Mouse (Mus musculus): ENCODE results near the gene Tmem72. TPM values are rescaled to one million over a fixed set of nuclear protein-coding genes. Genes with fewer than 3 reads are reported as not detected.

Tmem72 gene
- total and polyA plus RNA-seq, 3 experiments, result 0.11 to 0.30 TPM; not detected in 1

DNA sequence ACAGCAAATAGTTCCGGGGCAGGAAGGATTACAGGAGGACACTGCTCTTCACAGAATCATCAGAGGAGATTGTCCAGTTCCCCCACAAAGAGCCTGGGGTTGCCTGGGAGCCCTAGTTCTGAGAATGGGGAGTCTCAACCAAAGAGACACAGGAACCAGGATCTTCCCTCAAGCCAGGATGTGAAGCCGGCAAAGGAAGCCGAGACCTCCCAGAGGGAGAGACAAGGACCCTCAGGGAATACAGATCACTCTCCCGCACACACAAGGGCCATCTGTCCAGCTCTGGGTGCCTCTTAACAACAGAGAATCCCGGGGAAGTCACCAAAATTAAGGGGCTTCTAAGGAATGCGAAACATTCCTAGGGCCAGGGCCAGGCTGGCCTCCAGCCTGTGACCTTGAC lies 39.4 kb downstream of the Tmem72 start:
- H3K4me1 ChIP-seq (ENCODE audit: insufficient read depth, low read depth, low read length), result no peaks in the 10 kb centered on the region

DNA sequence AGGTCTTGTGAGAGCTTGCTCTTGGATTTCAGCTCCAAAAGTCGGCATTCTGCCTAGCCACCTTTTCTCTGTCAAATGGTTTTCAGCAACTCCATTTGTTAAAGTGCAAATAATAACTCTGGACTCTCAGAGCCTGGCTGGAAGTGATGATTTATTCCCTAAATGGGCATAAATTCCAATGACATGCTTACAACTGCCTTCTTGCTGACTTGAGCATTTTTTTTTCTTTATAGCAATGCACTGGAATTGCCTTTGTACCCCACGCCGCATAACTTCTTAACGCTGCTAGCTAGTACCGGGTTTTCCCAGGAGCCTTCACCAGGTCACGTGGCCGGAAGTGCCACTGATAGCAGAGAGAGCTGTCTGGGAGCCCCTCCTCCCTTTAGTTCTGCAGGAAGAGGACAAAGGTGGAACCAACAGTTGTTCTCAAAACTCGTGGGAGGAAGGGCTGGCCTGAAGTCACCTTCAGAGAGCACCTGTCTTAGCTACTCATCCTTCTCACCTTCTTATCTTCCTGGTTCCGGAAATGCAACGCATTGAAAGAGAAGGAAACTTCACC lies 40.3 kb downstream of the Tmem72 start:
- no peak for ATAC-seq (ENCODE audit: extremely low read depth, insufficient number of reproducible peaks, low FRiP score, poor library complexity, severe bottlenecking)
- TF ChIP-seq POLR2AphosphoS5 (IDR thresholded peaks at IDR 0.05; ENCODE audit: insufficient replicate concordance, low read depth, low read length), result no peak
- no peak for TF ChIP-seq CTCF (IDR thresholded peaks at IDR 0.05; ENCODE audit: low read depth, low read length)
- no peak for TF ChIP-seq TAL1 (conservative IDR thresholded peaks at IDR 0.05; ENCODE audit: low read depth, low read length)
- no peak for TF ChIP-seq GATA2 (IDR thresholded peaks at IDR 0.05; ENCODE audit: borderline replicate concordance, low read depth, low read length)
- no peak for TF ChIP-seq GATA1 (IDR thresholded peaks at IDR 0.05; ENCODE audit: borderline replicate concordance, low read length)
- no peak for DNase-seq (ENCODE audit: low spot score)
- Histone ChIP-seq H3K36me3 (replicated peaks) (no peaks in the 10 kb centered on the region), H3K4me3 (ENCODE audit: low read depth, low read length) (no peak overlapping the region), H3K27me3 (ENCODE audit: insufficient read depth, low read length) (no peaks in the 10 kb centered on the region), H3K9me3 (replicated peaks) (peaks cover 85% of the 10 kb centered on the region), H3K4me1 (ENCODE audit: insufficient read depth, low read depth, low read length) (no peaks in the 10 kb centered on the region)

More for the DNA sequence above, 39.4 kb downstream of the Tmem72 start:
- H3K27me3 ChIP-seq (ENCODE audit: insufficient read depth, low read length), result no peaks in the 10 kb centered on the region
- H3K4me3 ChIP-seq (ENCODE audit: low read depth, low read length), result no peak overlapping the region
- TF ChIP-seq POLR2AphosphoS5 (IDR thresholded peaks at IDR 0.05; ENCODE audit: insufficient replicate concordance, low read depth, low read length) (no peak), CTCF (IDR thresholded peaks at IDR 0.05; ENCODE audit: low read depth, low read length) (no peak), TAL1 (conservative IDR thresholded peaks at IDR 0.05; ENCODE audit: low read depth, low read length) (no peak), GATA2 (IDR thresholded peaks at IDR 0.05; ENCODE audit: borderline replicate concordance, low read depth, low read length) (no peak), GATA1 (IDR thresholded peaks at IDR 0.05; ENCODE audit: borderline replicate concordance, low read length) (no peak)
- DNase-seq (ENCODE audit: low spot score) (no peak), ATAC-seq (ENCODE audit: extremely low read depth, insufficient number of reproducible peaks, low FRiP score, poor library complexity, severe bottlenecking) (no peak)
- H3K9me3 ChIP-seq (replicated peaks), result peaks cover 80% of the 10 kb centered on the region
- H3K36me3 ChIP-seq (replicated peaks), result no peaks in the 10 kb centered on the region

DNA sequence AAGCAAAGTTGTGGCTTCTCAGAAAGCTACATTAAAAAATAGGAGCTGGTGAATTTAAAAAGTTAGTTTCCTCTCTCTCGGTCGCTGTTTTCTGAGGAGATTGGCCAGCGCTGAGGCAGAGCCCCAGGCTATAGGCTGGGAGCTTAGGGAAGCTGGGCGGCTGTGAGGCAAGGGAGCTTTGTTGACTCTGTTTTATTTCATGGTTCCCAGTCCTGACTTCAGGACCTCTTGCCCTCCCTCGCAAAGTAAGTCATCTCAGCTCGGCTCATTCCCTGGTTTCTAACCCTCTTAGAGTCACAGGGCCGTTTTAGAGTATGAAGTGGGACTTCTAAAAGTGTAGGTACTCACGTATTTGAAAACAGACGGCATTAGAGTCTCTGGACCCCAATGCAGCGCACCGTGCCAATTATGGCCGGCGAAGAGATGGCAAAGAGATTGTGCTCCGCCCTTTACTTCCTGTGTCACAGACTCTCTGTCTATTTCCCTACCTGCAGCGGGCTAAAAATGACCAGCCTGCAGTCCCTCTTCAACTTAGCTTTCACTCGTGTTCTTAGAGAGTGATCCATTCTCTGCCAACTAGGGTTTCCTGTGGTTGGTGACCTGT lies 42.3 kb downstream of the Tmem72 start:
- no peak for ATAC-seq (ENCODE audit: extremely low read depth, insufficient number of reproducible peaks, low FRiP score, poor library complexity, severe bottlenecking)
- TF ChIP-seq POLR2AphosphoS5 (IDR thresholded peaks at IDR 0.05; ENCODE audit: insufficient replicate concordance, low read depth, low read length), result no peak
- TF ChIP-seq TAL1 (conservative IDR thresholded peaks at IDR 0.05; ENCODE audit: low read depth, low read length), result no peak
- TF ChIP-seq CTCF (IDR thresholded peaks at IDR 0.05; ENCODE audit: low read depth, low read length), result no peak
- TF ChIP-seq GATA2 (IDR thresholded peaks at IDR 0.05; ENCODE audit: borderline replicate concordance, low read depth, low read length), result no peak
- no peak for TF ChIP-seq GATA1 (IDR thresholded peaks at IDR 0.05; ENCODE audit: borderline replicate concordance, low read length)
- no peak overlapping the region for H3K4me3 ChIP-seq (ENCODE audit: low read depth, low read length)
- DNase-seq (ENCODE audit: low spot score), result no peak
- no peaks in the 10 kb centered on the region for H3K27me3 ChIP-seq (ENCODE audit: insufficient read depth, low read length)
- no peaks in the 10 kb centered on the region for H3K36me3 ChIP-seq (replicated peaks)
- H3K4me1 ChIP-seq (ENCODE audit: insufficient read depth, low read depth, low read length), result no peaks in the 10 kb centered on the region
- peaks cover 85% of the 10 kb centered on the region for H3K9me3 ChIP-seq (replicated peaks)

DNA sequence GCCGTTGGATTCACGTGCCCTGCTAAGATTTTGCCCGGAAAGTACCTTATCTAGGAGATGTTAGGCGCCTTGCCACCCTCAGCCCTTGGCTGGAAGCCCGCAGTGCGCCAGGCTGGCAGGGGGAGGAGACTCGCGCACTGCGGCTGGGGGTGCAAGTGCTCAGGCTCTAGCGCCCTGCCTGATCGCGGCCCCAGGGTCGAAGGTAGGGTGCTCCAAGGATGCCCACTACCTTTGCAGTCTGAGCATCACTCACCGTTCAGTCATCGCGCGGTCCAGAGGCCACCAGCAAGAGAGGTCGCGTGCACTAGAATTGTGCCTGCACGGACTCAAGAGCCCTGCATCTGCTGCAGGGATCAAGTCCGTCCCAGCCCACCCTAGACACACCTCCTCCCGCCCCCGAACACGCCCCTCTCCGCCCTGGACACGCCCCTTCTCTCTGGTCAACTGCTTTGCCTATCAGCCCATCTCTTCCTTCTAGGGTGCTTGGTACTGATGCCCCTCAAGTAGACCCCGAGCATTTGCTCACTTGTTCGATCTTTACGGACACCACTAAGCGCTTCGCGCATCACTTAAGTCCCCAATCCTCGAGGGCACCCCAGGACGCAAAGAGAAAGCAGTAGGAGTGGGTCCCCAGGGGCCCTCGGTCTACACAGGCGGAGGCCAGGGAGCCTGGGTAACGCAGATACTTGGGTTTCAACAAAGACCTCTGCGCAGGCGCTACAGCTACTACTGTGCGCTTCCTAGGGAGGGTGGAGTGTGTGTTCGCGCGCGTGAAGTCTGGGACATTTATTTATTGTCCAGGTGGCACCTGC lies 43.0 kb downstream of the Tmem72 start, which contains the start of gene Rassf4:
Rassf4 (minus strand) TSS at position 482 of the 812 bp plus-strand sequence.
- H3K4me1 ChIP-seq (ENCODE audit: insufficient read depth, low read depth, low read length), result no peaks in the 10 kb centered on the region
- H3K9me3 ChIP-seq (replicated peaks), result peaks cover 86% of the 10 kb centered on the region
- DNase-seq (ENCODE audit: low spot score), result no peak
- H3K36me3 ChIP-seq (replicated peaks), result no peaks in the 10 kb centered on the region
- no peak within 1 kb of the TSS; the same call in 1 of the 2 replicates for H3K4me3 ChIP-seq (ENCODE audit: low read depth, low read length)
- no peaks in the 10 kb centered on the region for H3K27me3 ChIP-seq (ENCODE audit: insufficient read depth, low read length)
- TF ChIP-seq GATA2 (IDR thresholded peaks at IDR 0.05; ENCODE audit: borderline replicate concordance, low read depth, low read length), result no peak
- TF ChIP-seq POLR2AphosphoS5 (IDR thresholded peaks at IDR 0.05; ENCODE audit: insufficient replicate concordance, low read depth, low read length), result no peak
- TF ChIP-seq TAL1 (conservative IDR thresholded peaks at IDR 0.05; ENCODE audit: low read depth, low read length), result no peak
- no peak for TF ChIP-seq CTCF (IDR thresholded peaks at IDR 0.05; ENCODE audit: low read depth, low read length)
- TF ChIP-seq GATA1 (IDR thresholded peaks at IDR 0.05; ENCODE audit: borderline replicate concordance, low read length), result no peak
- no peak for ATAC-seq (ENCODE audit: extremely low read depth, insufficient number of reproducible peaks, low FRiP score, poor library complexity, severe bottlenecking)

DNA sequence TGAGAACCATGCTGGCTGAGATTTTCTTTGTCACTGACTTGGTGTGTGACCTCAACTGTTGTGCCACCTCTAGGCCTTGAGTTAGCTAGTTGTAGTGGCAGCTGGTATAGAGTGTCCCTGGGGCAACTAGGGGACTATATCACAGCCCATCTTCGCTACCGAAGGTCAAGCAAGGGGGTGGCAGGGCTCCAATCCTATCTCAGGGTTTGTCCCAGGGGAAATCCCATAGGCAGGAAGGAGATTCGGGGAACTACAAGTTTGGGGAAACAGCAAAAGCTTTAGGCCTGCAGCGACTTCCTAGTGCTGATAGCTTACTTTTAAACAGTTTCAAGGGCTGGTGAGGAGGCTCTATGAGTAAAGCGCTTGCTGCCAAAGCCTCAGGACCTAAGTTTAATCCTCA lies 44.4 kb downstream of the Tmem72 start:
- H3K4me1 ChIP-seq (ENCODE audit: insufficient read depth, low read depth, low read length), result no peaks in the 10 kb centered on the region
- TF ChIP-seq POLR2AphosphoS5 (IDR thresholded peaks at IDR 0.05; ENCODE audit: insufficient replicate concordance, low read depth, low read length) (no peak), TAL1 (conservative IDR thresholded peaks at IDR 0.05; ENCODE audit: low read depth, low read length) (no peak), GATA1 (IDR thresholded peaks at IDR 0.05; ENCODE audit: borderline replicate concordance, low read length) (no peak)
- no peak overlapping the region for H3K4me3 ChIP-seq (ENCODE audit: low read depth, low read length)
- no peaks in the 10 kb centered on the region for H3K36me3 ChIP-seq (replicated peaks)
- H3K9me3 ChIP-seq (replicated peaks), result peaks cover 78% of the 10 kb centered on the region
- no peaks in the 10 kb centered on the region for H3K27me3 ChIP-seq (ENCODE audit: insufficient read depth, low read length)
- no peak for ATAC-seq (ENCODE audit: extremely low read depth, insufficient number of reproducible peaks, low FRiP score, poor library complexity, severe bottlenecking)
- DNase-seq (ENCODE audit: low spot score), result no peak

GRCm38 (mm10) chr6:116671768-116672167 lies 44.9 kb downstream of the Tmem72 start:
- no peaks in the 10 kb centered on the region for H3K36me3 ChIP-seq (replicated peaks)
- no peak for DNase-seq (ENCODE audit: low spot score)
- H3K4me1 ChIP-seq (ENCODE audit: insufficient read depth, low read depth, low read length), result no peaks in the 10 kb centered on the region
- TF ChIP-seq GATA1 (IDR thresholded peaks at IDR 0.05; ENCODE audit: borderline replicate concordance, low read length), result no peak
- TF ChIP-seq POLR2AphosphoS5 (IDR thresholded peaks at IDR 0.05; ENCODE audit: insufficient replicate concordance, low read depth, low read length), result no peak
- TF ChIP-seq GATA2 (IDR thresholded peaks at IDR 0.05; ENCODE audit: borderline replicate concordance, low read depth, low read length), result no peak
- no peak for TF ChIP-seq TAL1 (conservative IDR thresholded peaks at IDR 0.05; ENCODE audit: low read depth, low read length)
- no peak for TF ChIP-seq CTCF (IDR thresholded peaks at IDR 0.05; ENCODE audit: low read depth, low read length)
- no peaks in the 10 kb centered on the region for H3K27me3 ChIP-seq (ENCODE audit: insufficient read depth, low read length)
- ATAC-seq (ENCODE audit: extremely low read depth, insufficient number of reproducible peaks, low FRiP score, poor library complexity, severe bottlenecking), result no peak
- peaks cover 75% of the 10 kb centered on the region for H3K9me3 ChIP-seq (replicated peaks)
- no peak overlapping the region for H3K4me3 ChIP-seq (ENCODE audit: low read depth, low read length)

All from G1E (cell line).